Mouse (Mus musculus) stomach, postnatal 0 days (tissue): ENCODE results near the gene Nfyb. TPM values are rescaled to one million over a fixed set of nuclear protein-coding genes. Genes with fewer than 3 reads are reported as not detected.

ENCODE experiments used
- ATAC-seq: fragments of 200-750 bp; cut with Nextera tagmentation; 2 replicates; pipeline ENCODE4 v1.8.0; 2017; ENCODE audit not compliant: low FRiP score, low TSS enrichment
- DNase-seq: peaks from one replicate; pipeline ENCODE4 v3.0.0-alpha.2; 2016; ENCODE audit warnings: low spot score
- H3K27ac ChIP-seq: fragments of 300-500 bp; sonication (generic); replicated peaks from 2 replicates; pipeline ENCODE4 v1.5.1; 2014; ENCODE audit warnings: mild to moderate bottlenecking, control low read depth
- H3K27me3 ChIP-seq: fragments of 300-500 bp; sonication (generic); 2 replicates; pipeline ENCODE4 v1.6.1; 2014; ENCODE audit warnings: low read length; ENCODE audit not compliant: control insufficient read depth, insufficient read depth
- H3K36me3 ChIP-seq: fragments of 300-500 bp; sonication (generic); 2 replicates; pipeline ENCODE4 v1.6.1; 2014; ENCODE audit warnings: low read length, mixed read lengths; ENCODE audit not compliant: control insufficient read depth, insufficient read depth
- H3K4me1 ChIP-seq: fragments of 300-500 bp; sonication (generic); replicated peaks from 2 replicates; pipeline ENCODE4 v1.6.1; 2014; ENCODE audit warnings: antibody characterized with exemption; ENCODE audit not compliant: control insufficient read depth, insufficient read depth
- H3K4me2 ChIP-seq: fragments of 300-500 bp; sonication (generic); replicated peaks from 2 replicates; pipeline ENCODE4 v1.6.1; 2014; ENCODE audit warnings: low read depth, mild to moderate bottlenecking, control low read depth, moderate library complexity
- H3K4me3 ChIP-seq: fragments of 300-500 bp; sonication (generic); 2 replicates; pipeline ENCODE4 v1.5.1; 2014; ENCODE audit warnings: low read depth, low read length, control low read depth
- H3K9ac ChIP-seq: fragments of 300-500 bp; sonication (generic); 2 replicates; pipeline ENCODE4 v1.6.1; 2014; ENCODE audit warnings: mild to moderate bottlenecking, low read length, control low read depth, mixed read lengths
- H3K9me3 ChIP-seq: fragments of 300-500 bp; sonication (generic); 2 replicates; pipeline ENCODE4 v1.6.1; 2016; ENCODE audit warnings: low read length; ENCODE audit not compliant: control insufficient read depth
- CTCF ChIP-seq: IDR thresholded peaks from 2 replicates; pipeline ENCODE4 v1.5.1; 2016; ENCODE audit warnings: antibody characterized with exemption, low read depth, mild to moderate bottlenecking, moderate library complexity
- EP300 ChIP-seq: optimal IDR thresholded peaks from 2 replicates; pipeline ENCODE3; 2016; ENCODE audit warnings: antibody characterized with exemption
- WGBS: fragments of 180-500 bp; shearing (Covaris S2); extraction: QIAGEN DNeasy Blood & Tissue Kit; methylation state at CpG from one replicate; pipeline ENCODE4 v1.1.7; 2014; 5-methylcytosine and 5-hydroxymethylcytosine counted together
- polyA plus RNA-seq: library from polyadenylated mRNA; unstranded; fragments of >200 nt; fragmentation: Nextera tagmentation; extraction: Ambion mirVana; gene quantifications from 2 replicates; pipeline ENCODE4 v1.2.1, GENCODE M21; 2015

The Nfyb gene
- polyA plus RNA-seq, 1 experiment from 2014 or later, result 20.3 TPM

DNA sequence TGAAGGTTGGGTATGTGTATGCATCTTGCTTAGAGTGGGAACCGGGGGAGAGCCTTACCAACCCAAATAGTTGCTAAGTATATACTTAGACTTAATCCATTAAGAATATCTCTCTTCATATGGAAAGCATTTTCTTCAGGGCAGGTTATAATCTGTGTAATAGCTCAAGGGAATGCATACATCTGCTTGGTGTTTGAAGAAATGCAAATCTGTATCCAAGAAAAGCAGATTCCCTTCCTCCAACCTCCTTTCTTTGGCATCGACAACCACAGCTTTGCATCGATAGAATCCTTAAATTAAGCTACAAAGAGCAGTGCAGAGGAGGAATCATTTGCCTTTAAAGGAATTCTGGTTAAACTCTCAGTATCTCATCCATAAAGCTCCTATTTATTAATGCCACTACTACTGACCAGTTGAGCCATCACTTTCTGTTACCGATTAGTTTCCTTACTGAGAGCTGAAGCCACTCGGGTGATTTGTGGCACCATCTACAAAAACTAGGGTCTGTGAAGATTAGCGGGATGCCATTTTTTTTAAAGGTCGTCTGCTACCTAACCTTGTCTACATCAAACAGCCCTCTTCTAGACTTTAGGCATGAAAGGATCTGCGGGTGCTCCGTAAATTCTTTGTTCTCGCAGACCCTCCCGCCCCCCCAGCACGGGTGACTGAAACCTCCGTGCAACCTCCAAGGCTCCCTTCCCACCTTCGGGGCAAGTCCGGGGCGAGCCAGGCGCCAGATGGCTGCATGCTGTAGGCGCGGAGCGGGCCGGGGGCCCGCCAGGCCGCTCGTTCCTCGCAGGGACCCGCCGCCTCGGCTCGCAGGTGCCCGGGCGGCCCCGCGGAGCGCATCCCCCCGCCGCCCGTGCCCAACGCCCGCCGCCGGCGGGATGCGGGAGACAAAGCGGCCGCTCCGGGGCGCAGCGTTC, 925 bp downstream of the Nfyb start:
- peak overlapping the region; percentile 97 for H3K9ac ChIP-seq
- TF ChIP-seq CTCF, result no peak
- no peak for TF ChIP-seq EP300
- H3K9me3 ChIP-seq, result no peaks in the 10 kb centered on the region
- under 1% methylated on average over 43 of the region's 48 CpGs for WGBS
- peak overlapping the region; percentile 100 for H3K27ac ChIP-seq
- H3K36me3 ChIP-seq, result peaks cover 3% of the 10 kb centered on the region
- H3K4me3 ChIP-seq, result peak overlapping the region; percentile 87
- H3K4me2 ChIP-seq, result peak overlapping the region; percentile 67
- no peaks in the 10 kb centered on the region for H3K27me3 ChIP-seq
- no peaks in the 10 kb centered on the region; the same call in 1 of the 2 replicates for H3K4me1 ChIP-seq
- ATAC-seq, result peak; percentile 7; the same call in 1 of the 2 replicates
- peak; percentile 56 for DNase-seq

GRCm38 (mm10) chr10:82761037-82761811, 2.7 kb downstream of the Nfyb start:
- Histone ChIP-seq H3K4me3 (no peak overlapping the region), H3K4me2 (no peak overlapping the region), H3K27ac (no peak overlapping the region), H3K36me3 (peaks cover 8% of the 10 kb centered on the region), H3K9me3 (no peaks in the 10 kb centered on the region), H3K27me3 (no peaks in the 10 kb centered on the region), H3K4me1 (no peaks in the 10 kb centered on the region; the same call in 1 of the 2 replicates), H3K9ac (no peak overlapping the region)
- TF ChIP-seq CTCF (no peak), EP300 (no peak)
- WGBS, result 62% methylated on average over 9 of the region's 9 CpGs
- ATAC-seq (no peak), DNase-seq (no peak)

DNA sequence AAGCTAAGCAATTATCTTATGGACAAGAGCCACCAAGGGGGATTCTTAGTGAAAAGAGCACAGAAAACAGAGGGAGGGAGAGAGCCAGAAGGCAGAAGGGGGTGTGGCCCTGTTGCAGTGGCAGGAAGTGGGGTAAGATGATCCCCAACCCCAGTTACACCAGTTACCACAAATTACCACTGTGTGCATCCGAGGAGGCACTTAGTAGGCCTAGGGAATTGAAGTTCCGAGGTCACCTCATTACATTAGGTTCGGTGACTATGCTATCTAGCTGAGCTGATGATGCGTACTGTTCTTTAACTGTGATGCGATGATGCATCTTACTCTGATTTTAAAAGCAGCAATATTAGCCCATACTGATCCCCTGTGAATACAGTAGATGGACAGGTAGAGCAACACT, 4.2 kb downstream of the Nfyb start:
- Histone ChIP-seq H3K4me3 (no peak overlapping the region), H3K4me1 (no peaks in the 10 kb centered on the region; the same call in 1 of the 2 replicates), H3K27ac (no peak overlapping the region), H3K4me2 (no peak overlapping the region), H3K36me3 (peaks cover 16% of the 10 kb centered on the region), H3K9me3 (no peaks in the 10 kb centered on the region), H3K9ac (no peak overlapping the region), H3K27me3 (no peaks in the 10 kb centered on the region)
- TF ChIP-seq EP300, result no peak
- no peak for TF ChIP-seq CTCF
- ATAC-seq (no peak), DNase-seq (no peak)
- WGBS, result 90% methylated on average over 5 of the region's 5 CpGs

GRCm38 (mm10) chr10:82758878-82759277, 5.1 kb downstream of the Nfyb start:
- Histone ChIP-seq H3K4me1 (no peaks in the 10 kb centered on the region; the same call in 1 of the 2 replicates), H3K27me3 (no peaks in the 10 kb centered on the region), H3K36me3 (peaks cover 20% of the 10 kb centered on the region), H3K4me3 (no peak overlapping the region), H3K4me2 (no peak overlapping the region), H3K9me3 (no peaks in the 10 kb centered on the region), H3K9ac (no peak overlapping the region), H3K27ac (no peak overlapping the region)
- TF ChIP-seq EP300 (no peak), CTCF (no peak)
- ATAC-seq (no peak), DNase-seq (no peak)
- 83% methylated on average over 3 of the region's 3 CpGs for WGBS

- Histone ChIP-seq H3K9me3 (no peaks in the 10 kb centered on the region), H3K4me3 (no peak overlapping the region), H3K36me3 (peaks cover 20% of the 10 kb centered on the region), H3K27me3 (no peaks in the 10 kb centered on the region), H3K27ac (no peak overlapping the region), H3K9ac (no peak overlapping the region), H3K4me1 (no peaks in the 10 kb centered on the region; the same call in 1 of the 2 replicates), H3K4me2 (no peak overlapping the region)
- ATAC-seq (no peak), DNase-seq (no peak)
- TF ChIP-seq CTCF, result no peak
- TF ChIP-seq EP300, result no peak
- 82% methylated on average over 6 of the region's 6 CpGs for WGBS
Observed at GRCm38 (mm10) chr10:82758368-82758767, 5.6 kb downstream of the Nfyb start.
